Mouse (Mus musculus) thymus, postnatal 25 days (tissue): ENCODE measurements around the gene Vmn2r61.

Source experiments
- DNase-seq: peaks from one replicate; pipeline ENCODE4 v3.0.0; 2022

Vmn2r61 gene

GRCm38 (mm10) chr7:42259753-42260152 lies at the start of gene Vmn2r61:
Vmn2r61 (plus strand) TSS chr7:42260053.
- DNase-seq, result no peak
